Mouse (Mus musculus) thymus, adult 2 months (tissue): ENCODE results near the gene Slc9a3r1. TPM values are rescaled to one million over a fixed set of nuclear protein-coding genes. Genes with fewer than 3 reads are reported as not detected.

Experiments
- DNase-seq: peaks from one replicate; pipeline ENCODE4 v3.0.0; 2021
- H3K27ac ChIP-seq: fragments of 200-500 bp; 2 replicates; pipeline ENCODE4 v1.5.1; 2012; ENCODE audit warnings: low read length, control low read depth; ENCODE audit not compliant: control insufficient read depth, insufficient read depth
- H3K27me3 ChIP-seq: fragments of 200-500 bp; 2 replicates; pipeline ENCODE4 v1.6.1; 2012; ENCODE audit warnings: mild to moderate bottlenecking, low read length, moderate library complexity, mixed read lengths; ENCODE audit not compliant: control insufficient read depth, insufficient read depth
- H3K36me3 ChIP-seq: fragments of 200-500 bp; 2 replicates; pipeline ENCODE4 v1.6.1; 2012; ENCODE audit warnings: mild to moderate bottlenecking, low read length, moderate library complexity; ENCODE audit not compliant: control insufficient read depth, insufficient read depth
- H3K4me1 ChIP-seq: fragments of 200-500 bp; replicated peaks from 2 replicates; pipeline ENCODE4 v1.6.1; 2012; ENCODE audit warnings: low read length; ENCODE audit not compliant: control insufficient read depth, insufficient read depth
- H3K4me3 ChIP-seq: fragments of 200-500 bp; 2 replicates; pipeline ENCODE4 v1.5.1; 2012; ENCODE audit warnings: mild to moderate bottlenecking, low read length, control low read depth, moderate library complexity; ENCODE audit not compliant: control insufficient read depth, insufficient read depth
- CTCF ChIP-seq: fragments of 200-500 bp; IDR thresholded peaks from 2 replicates; pipeline ENCODE4 v1.5.1; 2012; ENCODE audit warnings: mild to moderate bottlenecking, control low read depth, low read length, moderate library complexity, borderline replicate concordance; ENCODE audit not compliant: control insufficient read depth, poor library complexity, insufficient read depth; ENCODE audit errors: extremely low read depth
- POLR2A ChIP-seq: fragments of 200-500 bp; IDR thresholded peaks from 2 replicates; pipeline ENCODE4 v1.6.1; 2012; ENCODE audit warnings: mild to moderate bottlenecking, low read length, control low read depth, moderate library complexity; ENCODE audit not compliant: control insufficient read depth, poor library complexity, insufficient read depth; ENCODE audit errors: extremely low read depth
- WGBS: fragments of 180-500 bp; shearing (Covaris S2); methylation state at CpG from one replicate; pipeline ENCODE4 v1.1.7; 2018; 5-methylcytosine and 5-hydroxymethylcytosine counted together
- polyA plus RNA-seq: library from polyadenylated mRNA; depleted of rRNA; stranded (reverse); fragments of >200 nt; gene quantifications from 2 replicates; pipeline ENCODE4 v1.2.3, GENCODE M21; 2012

Slc9a3r1 gene
- polyA plus RNA-seq, 1 experiment = 207 TPM

DNA sequence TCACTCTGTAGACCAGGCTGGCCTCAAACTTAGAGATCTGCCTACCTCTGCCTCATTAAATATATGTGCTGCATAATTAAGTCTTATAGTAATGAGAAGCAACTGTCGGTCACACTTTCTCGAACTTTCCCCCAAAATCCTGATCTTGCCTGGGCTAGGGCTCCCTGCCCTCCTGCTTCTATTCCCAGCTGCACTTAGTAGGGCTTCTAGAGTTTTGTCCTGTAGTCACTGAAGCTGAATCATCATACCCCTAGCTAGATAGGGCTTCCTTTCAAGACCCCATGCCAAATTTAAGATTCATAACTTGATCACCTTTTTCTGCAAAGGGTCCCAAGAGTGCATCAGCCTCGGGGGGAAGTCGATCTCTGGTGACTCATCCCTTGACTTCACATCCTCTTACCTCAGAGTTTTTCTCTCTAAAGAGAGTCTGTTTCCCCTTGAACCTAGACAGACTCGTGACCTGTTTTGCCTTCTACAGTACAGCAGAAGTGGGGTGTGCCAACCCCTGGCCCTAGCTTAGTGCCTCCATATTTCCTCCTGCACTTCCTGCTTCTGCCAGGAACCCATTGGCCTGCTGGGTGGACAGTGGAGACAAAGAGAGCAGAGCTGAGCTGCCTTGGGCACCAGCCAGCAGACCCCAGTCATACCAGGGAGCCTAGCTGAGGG, 24.4 kb upstream of the Slc9a3r1 start:
- no peaks in the 10 kb centered on the region for H3K27me3 ChIP-seq
- WGBS = 57% methylated on average over 5 of the region's 5 CpGs
- H3K4me3 ChIP-seq = no peak overlapping the region
- peaks cover 10% of the 10 kb centered on the region for H3K4me1 ChIP-seq
- TF ChIP-seq CTCF (no peak), POLR2A (no peak)
- DNase-seq = no peak
- H3K27ac ChIP-seq = peak overlapping the region; percentile 26; the same call in 1 of the 2 replicates
- no peaks in the 10 kb centered on the region for H3K36me3 ChIP-seq

DNA sequence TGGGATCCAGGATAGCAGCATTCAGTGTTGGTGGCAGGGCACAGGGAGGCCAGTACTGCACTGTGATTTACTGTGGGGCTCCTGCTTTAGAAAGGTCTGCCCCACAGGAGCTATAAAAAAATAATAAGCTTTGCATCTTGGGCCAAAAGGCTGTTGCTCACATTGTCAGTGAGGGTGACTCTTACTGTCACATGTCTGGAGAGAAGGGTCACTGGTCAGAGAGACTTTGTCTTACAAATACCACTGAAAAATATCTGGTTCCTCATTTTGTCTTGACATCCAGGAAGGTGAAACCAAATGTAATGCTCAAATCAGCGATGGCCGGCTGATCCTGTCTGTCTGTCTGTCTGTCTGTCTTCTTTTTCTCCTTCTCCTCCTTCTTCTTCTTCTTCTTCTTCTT, 21.2 kb upstream of the Slc9a3r1 start:
- Histone ChIP-seq H3K27ac (no peak overlapping the region), H3K36me3 (no peaks in the 10 kb centered on the region), H3K4me3 (no peak overlapping the region), H3K4me1 (peaks cover 5% of the 10 kb centered on the region; the same call in 1 of the 2 replicates), H3K27me3 (no peaks in the 10 kb centered on the region)
- WGBS = 11% methylated on average over 2 of the region's 2 CpGs
- no peak for DNase-seq
- TF ChIP-seq POLR2A (no peak), CTCF (no peak)

DNA sequence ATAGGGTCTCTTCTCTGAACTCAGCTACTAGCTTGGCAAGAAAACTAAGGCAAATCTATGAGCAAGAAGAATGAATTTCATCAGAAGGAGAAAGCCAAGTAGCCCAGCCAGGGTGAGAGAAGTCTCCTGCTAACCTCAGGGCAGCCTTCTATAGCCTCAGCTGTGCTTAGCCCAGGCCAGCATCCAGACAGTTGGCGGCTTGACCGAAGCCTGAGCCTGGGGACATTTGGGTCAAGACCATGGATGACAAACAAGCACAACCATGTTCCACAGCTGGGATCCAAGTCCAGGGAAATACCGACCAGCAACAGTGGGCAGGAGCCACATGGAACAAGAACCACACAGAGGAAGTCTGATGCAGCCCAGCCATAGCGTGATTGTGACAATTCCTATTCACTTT, 15.3 kb upstream of the Slc9a3r1 start:
- 96% methylated on average over 4 of the region's 4 CpGs for WGBS
- Histone ChIP-seq H3K27ac (no peak overlapping the region), H3K4me1 (peaks cover 19% of the 10 kb centered on the region), H3K36me3 (no peaks in the 10 kb centered on the region), H3K27me3 (no peaks in the 10 kb centered on the region), H3K4me3 (no peak overlapping the region)
- TF ChIP-seq CTCF = no peak
- TF ChIP-seq POLR2A = no peak
- no peak for DNase-seq

DNA sequence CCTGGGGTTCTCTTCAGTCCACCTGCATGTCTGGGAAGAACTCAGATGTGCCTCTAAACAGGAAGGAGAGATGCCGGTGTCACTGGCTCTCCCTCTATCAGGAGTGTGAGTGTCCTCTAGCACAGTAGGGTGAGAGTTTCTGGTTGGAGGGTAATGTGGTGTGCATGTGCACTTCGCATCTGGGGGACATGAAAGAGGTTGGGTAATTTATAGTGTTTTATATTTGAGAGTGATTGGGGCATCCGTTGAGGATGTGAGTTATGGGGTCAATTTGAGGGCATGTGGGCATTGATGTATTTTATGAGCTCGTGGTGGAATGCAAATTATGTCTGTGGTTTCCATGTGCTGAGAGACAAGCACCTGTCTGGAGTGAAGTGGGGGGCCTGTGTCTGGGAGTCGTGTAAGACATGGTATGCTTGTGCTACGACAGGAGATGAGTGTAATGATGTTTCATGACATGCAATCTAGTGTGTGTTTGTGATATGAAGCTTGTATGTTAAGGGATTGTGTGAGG, 12.3 kb upstream of the Slc9a3r1 start:
- no peak overlapping the region for H3K4me3 ChIP-seq
- TF ChIP-seq CTCF (no peak), POLR2A (no peak)
- H3K36me3 ChIP-seq = no peaks in the 10 kb centered on the region
- H3K4me1 ChIP-seq = peaks cover 47% of the 10 kb centered on the region
- 6% methylated on average over 6 of the region's 6 CpGs for WGBS
- H3K27me3 ChIP-seq = no peaks in the 10 kb centered on the region
- no peak overlapping the region for H3K27ac ChIP-seq
- DNase-seq = no peak

DNA sequence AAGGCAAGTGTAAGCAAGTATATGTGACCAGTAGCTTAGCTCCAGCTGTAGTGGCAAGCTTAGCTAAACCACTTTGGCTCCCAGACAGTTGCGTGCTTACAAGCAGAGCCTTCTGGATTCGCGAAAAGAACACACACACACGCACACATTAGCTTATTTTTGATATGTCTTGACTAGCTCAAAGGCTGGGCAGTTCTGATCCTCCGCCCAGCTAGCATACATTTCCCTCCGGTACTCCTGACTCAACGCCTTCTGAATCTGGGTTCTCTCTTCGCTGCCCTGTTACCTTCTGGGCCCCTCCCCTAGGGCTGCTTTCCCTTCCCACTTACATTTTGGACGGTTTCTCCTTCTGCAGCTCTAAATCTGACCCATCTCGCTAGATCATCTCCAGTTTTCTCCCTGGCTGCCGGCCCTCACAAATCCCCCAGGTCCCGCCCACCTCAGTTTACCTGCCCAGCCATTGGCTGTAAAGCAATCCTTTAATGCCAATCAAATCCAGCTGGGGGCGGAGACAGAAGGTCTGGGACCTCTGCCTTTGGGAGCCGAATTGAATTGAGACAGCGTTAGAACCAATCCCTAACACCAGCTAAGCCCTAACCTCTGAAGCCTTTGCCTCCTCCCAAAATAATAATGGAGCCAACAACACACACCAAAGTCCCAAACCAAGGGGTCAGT, 11.2 kb upstream of the Slc9a3r1 start:
- WGBS = 68% methylated on average over 15 of the region's 15 CpGs
- TF ChIP-seq POLR2A (no peak), CTCF (no peak)
- Histone ChIP-seq H3K36me3 (no peaks in the 10 kb centered on the region), H3K4me1 (peaks cover 56% of the 10 kb centered on the region), H3K27me3 (no peaks in the 10 kb centered on the region), H3K4me3 (no peak overlapping the region), H3K27ac (no peak overlapping the region)
- peak; percentile 37 for DNase-seq

DNA sequence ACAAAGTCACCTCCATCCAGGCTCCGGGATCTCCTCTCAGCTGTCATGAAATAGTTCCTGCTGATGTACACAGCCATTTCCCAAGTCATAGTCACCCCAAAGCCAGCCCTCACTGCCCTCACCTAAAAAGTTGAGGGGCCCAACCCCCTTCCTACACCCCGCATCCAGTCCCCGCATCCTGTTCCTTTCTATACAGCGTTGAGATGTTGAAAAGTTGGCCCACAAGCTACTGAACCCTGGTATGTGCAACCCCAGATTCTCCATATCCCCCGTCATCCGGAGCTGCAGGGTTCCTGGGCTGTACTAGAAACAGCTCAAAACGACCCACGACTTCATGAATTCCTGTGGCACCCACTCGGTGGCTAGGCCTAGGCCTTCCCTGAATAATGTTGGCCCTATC, 10.1 kb upstream of the Slc9a3r1 start:
- TF ChIP-seq CTCF (no peak), POLR2A (no peak)
- H3K4me3 ChIP-seq = no peak overlapping the region
- H3K36me3 ChIP-seq = no peaks in the 10 kb centered on the region
- H3K27me3 ChIP-seq = no peaks in the 10 kb centered on the region
- no peak overlapping the region for H3K27ac ChIP-seq
- DNase-seq = no peak
- WGBS = 74% methylated on average over 9 of the region's 9 CpGs
- peaks cover 66% of the 10 kb centered on the region for H3K4me1 ChIP-seq
